Mouse (Mus musculus) stomach, postnatal 0 days (tissue): ENCODE results near the gene Gm49342.

Experiments used
- CTCF ChIP-seq: IDR thresholded peaks from 2 replicates; pipeline ENCODE4 v1.5.1; 2016; ENCODE audit warnings: antibody characterized with exemption, low read depth, mild to moderate bottlenecking, moderate library complexity
- EP300 ChIP-seq: optimal IDR thresholded peaks from 2 replicates; pipeline ENCODE3; 2016; ENCODE audit warnings: antibody characterized with exemption

- peak; percentile 21; the same call in 1 of the 2 replicates for TF ChIP-seq CTCF
- TF ChIP-seq EP300 = no peak
These were observed 13.4 kb upstream of the Gm49342 start, which contains the start of the genes Pip4p1 and Pnp for GRCm38 (mm10) chr14:50930754-50931492.
